Mouse (Mus musculus) midbrain, embryonic 10.5 days (tissue): ENCODE data around the gene Prr12. TPM values are rescaled to one million over a fixed set of nuclear protein-coding genes. Genes with fewer than 3 reads are reported as not detected.
A peak's percentile ranks its signal among the peaks of the same experiment; 100 is the strongest.

ENCODE experiments used
- DNase-seq: peaks from one replicate; pipeline ENCODE4 v3.0.0-alpha.2; 2017; ENCODE audit warnings: low spot score
- H3K27ac ChIP-seq: fragments of 300-500 bp; sonication (generic); replicated peaks from 2 replicates; pipeline ENCODE4 v1.5.1; 2016; ENCODE audit warnings: mild to moderate bottlenecking
- H3K27me3 ChIP-seq: fragments of 300-500 bp; sonication (generic); 2 replicates; pipeline ENCODE4 v1.6.1; 2016; ENCODE audit warnings: low read depth, mild to moderate bottlenecking; ENCODE audit not compliant: poor library complexity, severe bottlenecking
- H3K36me3 ChIP-seq: fragments of 300-500 bp; sonication (generic); 2 replicates; pipeline ENCODE4 v1.6.1; 2016; ENCODE audit warnings: mild to moderate bottlenecking, moderate library complexity
- H3K4me1 ChIP-seq: fragments of 300-500 bp; sonication (generic); 2 replicates; pipeline ENCODE4 v1.6.1; 2016
- H3K4me3 ChIP-seq: fragments of 300-500 bp; sonication (generic); 2 replicates; pipeline ENCODE4 v1.5.1; 2016; ENCODE audit warnings: mild to moderate bottlenecking, moderate library complexity
- H3K9me3 ChIP-seq: fragments of 300-500 bp; sonication (generic); replicated peaks from 2 replicates; pipeline ENCODE4 v1.6.1; 2016; ENCODE audit warnings: mild to moderate bottlenecking
- WGBS: fragments of 180-500 bp; shearing (Covaris S2); methylation state at CpG from one replicate; pipeline ENCODE4 v1.1.7; 2016; 5-methylcytosine and 5-hydroxymethylcytosine counted together
- polyA plus RNA-seq: library from polyadenylated mRNA; unstranded; fragments of >200 nt; fragmentation: Nextera tagmentation; extraction: Ambion mirVana; gene quantifications from 2 replicates; pipeline ENCODE4 v1.2.1, GENCODE M21; 2016

Gene Prr12
- polyA plus RNA-seq, 1 experiment from 2014 or later, result 11.3 TPM

DNA sequence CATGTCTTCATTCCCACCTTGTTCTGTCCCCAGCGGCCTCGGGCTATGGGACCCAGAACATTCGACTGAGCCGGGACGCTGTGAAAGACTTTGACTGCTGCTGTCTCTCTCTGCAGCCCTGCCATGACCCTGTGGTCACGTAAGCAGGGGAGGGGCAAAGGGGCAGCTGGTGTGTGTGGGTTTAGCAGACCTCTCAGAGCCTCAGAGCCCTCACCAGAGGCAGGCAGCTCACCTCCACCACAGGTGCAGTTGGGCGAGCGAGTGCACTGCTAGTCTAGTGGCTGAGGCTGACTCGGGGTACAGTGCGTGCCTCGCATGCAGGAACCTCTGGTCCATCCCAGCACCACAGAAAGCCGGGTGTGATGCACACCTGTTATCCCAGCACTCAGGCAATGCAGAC is 21.3 kb upstream of the Prr12 start:
- no peaks in the 10 kb centered on the region for H3K27me3 ChIP-seq
- no peak overlapping the region for H3K27ac ChIP-seq
- H3K9me3 ChIP-seq, result no peaks in the 10 kb centered on the region
- peaks cover 46% of the 10 kb centered on the region for H3K36me3 ChIP-seq
- DNase-seq, result no peak
- WGBS, result 93% methylated on average over 12 of the region's 12 CpGs
- H3K4me3 ChIP-seq, result no peak overlapping the region
- no peaks in the 10 kb centered on the region for H3K4me1 ChIP-seq

DNA sequence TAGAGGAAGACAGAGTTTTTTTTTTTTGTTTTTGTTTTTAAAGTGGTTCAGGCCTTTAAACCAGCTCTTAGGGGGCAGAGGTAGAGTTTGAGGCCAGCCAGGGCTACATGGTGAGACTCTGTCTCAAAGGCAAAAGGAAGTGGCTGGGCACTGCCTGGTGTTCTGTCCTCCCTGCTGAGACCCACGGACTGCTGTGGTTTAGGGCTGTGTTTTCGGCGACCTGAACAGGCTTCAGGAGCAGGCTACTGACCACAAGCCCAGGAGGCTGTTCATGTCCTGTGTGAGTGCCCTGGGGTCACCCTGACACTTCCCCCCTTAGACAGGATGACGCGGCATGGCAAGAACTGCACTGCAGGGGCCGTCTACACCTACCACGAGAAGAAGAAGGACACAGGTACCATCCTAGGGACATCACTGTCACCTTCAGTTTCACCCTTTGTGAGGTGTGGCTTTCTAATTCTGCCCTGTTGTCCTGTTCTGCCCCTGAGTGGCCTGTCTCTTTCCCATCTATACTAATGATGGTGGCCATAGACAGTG is 20.6 kb upstream of the Prr12 start:
- no peak overlapping the region for H3K4me3 ChIP-seq
- no peak overlapping the region for H3K27ac ChIP-seq
- peaks cover 46% of the 10 kb centered on the region for H3K36me3 ChIP-seq
- 90% methylated on average over 7 of the region's 7 CpGs for WGBS
- no peaks in the 10 kb centered on the region for H3K27me3 ChIP-seq
- H3K4me1 ChIP-seq, result no peaks in the 10 kb centered on the region
- no peaks in the 10 kb centered on the region for H3K9me3 ChIP-seq
- DNase-seq, result no peak

DNA sequence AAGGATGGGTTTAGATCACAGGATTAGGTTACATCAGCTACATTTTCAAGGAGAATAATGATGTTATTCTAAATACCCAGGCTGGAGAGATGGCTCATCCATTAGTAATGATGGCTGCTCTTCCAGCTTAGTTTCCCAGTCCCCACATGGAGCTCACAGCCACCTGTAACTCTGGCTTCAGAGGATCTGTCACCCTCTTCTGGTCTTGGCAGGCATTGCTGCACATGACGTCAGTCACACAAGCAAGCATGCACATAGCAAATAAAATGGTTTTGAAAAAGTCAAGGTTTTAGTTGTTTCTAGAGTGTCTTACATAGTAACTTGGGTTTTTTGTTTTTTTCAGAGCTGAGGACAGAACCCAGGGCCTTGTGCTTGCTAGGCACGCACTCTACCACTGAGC is 19.5 kb upstream of the Prr12 start:
- 73% methylated on average over 2 of the region's 2 CpGs for WGBS
- Histone ChIP-seq H3K4me1 (no peaks in the 10 kb centered on the region), H3K27ac (no peak overlapping the region), H3K9me3 (no peaks in the 10 kb centered on the region), H3K4me3 (no peak overlapping the region), H3K27me3 (no peaks in the 10 kb centered on the region), H3K36me3 (peaks cover 39% of the 10 kb centered on the region)
- no peak for DNase-seq

DNA sequence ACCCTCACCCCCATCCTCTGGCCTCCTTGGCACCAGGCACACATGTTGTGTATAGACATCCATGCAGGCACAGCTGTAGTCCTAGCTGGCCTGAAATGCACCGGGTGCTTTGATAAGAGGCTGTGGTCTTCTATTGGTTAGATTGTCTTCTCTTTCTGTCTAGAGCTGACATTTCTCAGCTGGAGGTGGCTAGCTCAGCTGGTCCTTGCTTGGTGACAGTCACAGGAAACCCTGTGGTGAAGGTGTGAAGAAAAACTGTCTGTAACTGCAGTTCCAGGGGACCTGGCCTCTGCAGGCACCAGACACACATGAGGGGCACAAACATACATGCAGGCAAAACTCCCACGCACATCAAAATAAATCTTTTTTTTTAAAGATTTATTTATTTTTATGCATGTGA is 17.0 kb upstream of the Prr12 start:
- 93% methylated on average over 2 of the region's 2 CpGs for WGBS
- Histone ChIP-seq H3K27ac (no peak overlapping the region), H3K27me3 (no peaks in the 10 kb centered on the region), H3K4me3 (no peak overlapping the region), H3K9me3 (no peaks in the 10 kb centered on the region), H3K36me3 (peaks cover 14% of the 10 kb centered on the region), H3K4me1 (no peaks in the 10 kb centered on the region)
- DNase-seq, result no peak

DNA sequence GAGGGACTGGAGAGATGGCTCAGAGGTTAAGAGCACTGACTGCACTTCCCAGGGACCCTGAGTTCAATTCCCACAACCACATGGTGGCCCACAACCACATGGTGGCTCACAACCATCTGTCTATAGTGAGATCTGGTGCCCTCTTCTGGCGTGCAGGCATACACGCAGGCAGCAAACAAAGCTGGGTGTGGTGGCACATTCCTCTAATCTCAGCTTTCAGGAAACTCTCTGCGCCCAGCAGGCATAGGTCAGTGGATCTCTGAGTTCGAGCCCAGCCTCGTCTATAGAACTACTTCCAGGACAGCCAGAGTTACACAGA is 15.3 kb upstream of the Prr12 start:
- no peaks in the 10 kb centered on the region for H3K27me3 ChIP-seq
- peak; percentile 61 for DNase-seq
- H3K27ac ChIP-seq, result 0 out of 2 replicates have a peak overlapping the region, but pooled peaks have one; percentile 6
- 34% methylated on average over 5 of the region's 5 CpGs for WGBS
- no peaks in the 10 kb centered on the region for H3K36me3 ChIP-seq
- peaks cover 11% of the 10 kb centered on the region for H3K4me1 ChIP-seq
- no peaks in the 10 kb centered on the region for H3K9me3 ChIP-seq
- no peak overlapping the region for H3K4me3 ChIP-seq

DNA sequence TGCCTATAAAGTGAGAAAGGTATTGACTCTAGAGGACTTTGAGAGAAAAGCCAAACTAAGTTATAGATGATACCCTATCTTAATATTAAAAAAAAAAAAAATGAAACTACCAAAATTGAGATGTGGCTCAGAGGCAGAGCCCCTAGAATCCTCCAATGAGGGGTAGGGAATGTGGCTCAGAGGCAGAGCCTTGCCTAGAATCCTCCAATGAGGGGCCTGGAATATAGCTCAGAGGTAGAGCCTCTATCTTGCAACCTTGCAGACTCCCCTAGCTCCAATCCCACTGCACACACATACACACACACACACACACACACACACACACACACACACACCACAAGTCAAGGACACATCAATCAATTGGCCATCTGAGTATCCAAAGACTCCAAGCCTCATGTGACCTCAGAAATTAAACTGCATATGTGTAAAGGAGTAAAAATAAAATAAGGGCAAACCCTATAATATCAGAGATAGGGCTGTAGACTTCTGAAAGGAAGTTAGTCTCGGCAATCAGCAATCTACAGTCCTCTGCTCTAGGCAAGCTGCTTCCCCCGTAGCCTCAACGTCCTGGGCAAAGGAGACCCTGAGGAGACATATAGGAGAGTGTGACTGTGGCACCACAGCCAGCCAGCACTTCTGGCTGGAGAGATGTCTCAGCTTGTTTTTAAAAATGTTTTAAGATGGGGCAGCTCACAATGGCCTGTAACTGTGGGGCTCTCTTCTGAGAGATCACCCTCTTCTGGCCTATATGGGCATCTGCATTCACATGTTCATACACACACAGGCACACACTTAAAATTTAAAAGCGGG is 14.7 kb upstream of the Prr12 start:
- Histone ChIP-seq H3K4me3 (no peak overlapping the region), H3K27ac (0 out of 2 replicates have a peak overlapping the region, but pooled peaks have one; percentile 6), H3K9me3 (no peaks in the 10 kb centered on the region), H3K27me3 (no peaks in the 10 kb centered on the region), H3K36me3 (no peaks in the 10 kb centered on the region), H3K4me1 (peaks cover 12% of the 10 kb centered on the region)
- DNase-seq, result no peak
- 77% methylated on average over 4 of the region's 4 CpGs for WGBS

DNA sequence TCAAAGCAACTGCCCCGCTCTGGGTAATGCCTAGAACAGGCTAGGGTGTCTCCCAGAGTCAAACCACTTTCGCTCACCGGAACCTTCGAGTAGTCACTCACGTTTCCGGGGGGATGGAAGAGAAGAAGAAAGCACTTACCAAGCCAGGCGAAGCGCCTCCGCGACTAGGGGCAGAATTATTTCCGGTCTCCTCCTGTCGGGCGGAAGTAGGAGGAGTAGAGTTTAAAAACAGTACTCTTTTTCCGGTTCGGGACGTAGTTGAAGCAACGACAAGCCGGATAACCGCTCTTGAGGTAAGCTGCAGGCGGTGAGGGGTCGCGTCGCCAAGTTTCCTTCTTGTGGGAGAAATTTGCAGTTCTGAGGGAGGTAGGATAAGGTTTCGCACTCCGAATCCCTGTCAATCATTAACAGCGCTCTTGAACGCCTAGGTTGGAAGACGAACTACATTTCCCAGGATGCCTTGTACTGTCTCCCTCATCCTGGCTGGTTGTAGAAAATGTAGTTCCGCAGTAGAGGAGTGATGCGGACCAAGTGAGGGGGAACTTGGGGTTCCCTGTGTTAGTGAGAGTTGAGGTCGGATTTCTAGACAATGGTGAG is 9.7 kb upstream of the Prr12 start, which contains the start of the genes Nosip and Prrg2:
Gene Nosip, plus strand, starts transcription at position 191 of the 597 bp plus-strand sequence.
Gene Prrg2, minus strand, starts transcription at position 439 of the 597 bp plus-strand sequence.
- Histone ChIP-seq H3K4me3 (peak within 1 kb of the TSS; percentile 70), H3K27ac (peak within 1 kb of the TSS; percentile 88), H3K27me3 (no peaks in the 10 kb centered on the region), H3K4me1 (peaks cover 43% of the 10 kb centered on the region), H3K36me3 (no peaks in the 10 kb centered on the region), H3K9me3 (no peaks in the 10 kb centered on the region)
- WGBS, result under 1% methylated on average over 31 of the region's 31 CpGs
- peak; percentile 96 for DNase-seq

DNA sequence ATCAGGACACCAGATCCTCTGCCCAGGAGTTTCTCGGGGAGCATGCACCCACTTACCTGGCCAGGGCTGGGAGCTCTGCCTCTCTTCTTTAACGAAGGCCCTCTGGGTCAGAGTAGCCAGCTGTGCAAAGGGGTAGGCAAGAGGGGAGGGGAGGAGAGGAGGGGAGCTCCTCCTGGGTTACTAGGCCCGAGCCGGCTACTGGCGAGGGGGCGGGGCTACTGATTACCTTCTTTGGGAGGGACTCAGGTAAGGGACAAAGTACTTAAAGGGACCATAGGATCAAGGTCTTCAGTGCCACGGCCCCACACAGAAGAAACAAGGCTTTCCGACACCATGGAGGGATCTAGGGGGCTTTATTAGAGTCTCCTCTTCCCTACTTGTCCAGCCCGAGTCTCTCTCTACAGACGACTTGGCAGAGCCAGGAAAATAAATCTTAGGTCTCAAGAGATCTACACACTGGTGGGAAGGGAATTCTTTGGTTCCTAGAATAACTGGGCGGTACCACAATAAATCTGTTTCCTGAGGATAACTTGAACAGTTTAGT is 8.9 kb upstream of the Prr12 start:
- H3K4me3 ChIP-seq, result peak overlapping the region; percentile 70
- DNase-seq, result no peak
- peaks cover 46% of the 10 kb centered on the region for H3K4me1 ChIP-seq
- no peaks in the 10 kb centered on the region for H3K36me3 ChIP-seq
- peak overlapping the region; percentile 88 for H3K27ac ChIP-seq
- no peaks in the 10 kb centered on the region for H3K27me3 ChIP-seq
- H3K9me3 ChIP-seq, result no peaks in the 10 kb centered on the region
- WGBS, result 20% methylated on average over 11 of the region's 11 CpGs

DNA sequence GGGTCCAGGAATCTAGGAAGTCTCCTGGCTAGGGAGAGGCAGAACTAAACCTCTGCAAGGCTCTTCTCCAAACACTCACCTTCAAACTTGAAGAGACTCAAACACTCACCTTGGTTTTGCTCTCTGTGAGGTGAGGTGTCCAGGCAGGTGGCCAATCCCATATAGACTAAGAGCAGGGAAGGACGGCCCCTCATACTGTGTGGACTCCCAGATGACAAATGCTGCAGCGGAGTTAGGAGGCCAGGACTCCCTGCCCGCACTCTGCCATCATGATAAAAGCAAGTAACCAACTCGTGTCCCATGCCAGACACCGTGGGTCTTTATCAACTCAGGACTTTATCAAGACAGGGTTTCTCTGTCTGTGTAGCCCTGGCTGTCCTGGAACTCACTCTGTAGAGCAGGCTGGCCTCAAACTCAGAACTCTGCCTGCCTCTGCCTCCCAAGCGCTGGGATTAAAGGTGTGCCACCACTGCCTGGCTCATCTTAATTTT is 8.0 kb upstream of the Prr12 start:
- no peaks in the 10 kb centered on the region for H3K9me3 ChIP-seq

DNA sequence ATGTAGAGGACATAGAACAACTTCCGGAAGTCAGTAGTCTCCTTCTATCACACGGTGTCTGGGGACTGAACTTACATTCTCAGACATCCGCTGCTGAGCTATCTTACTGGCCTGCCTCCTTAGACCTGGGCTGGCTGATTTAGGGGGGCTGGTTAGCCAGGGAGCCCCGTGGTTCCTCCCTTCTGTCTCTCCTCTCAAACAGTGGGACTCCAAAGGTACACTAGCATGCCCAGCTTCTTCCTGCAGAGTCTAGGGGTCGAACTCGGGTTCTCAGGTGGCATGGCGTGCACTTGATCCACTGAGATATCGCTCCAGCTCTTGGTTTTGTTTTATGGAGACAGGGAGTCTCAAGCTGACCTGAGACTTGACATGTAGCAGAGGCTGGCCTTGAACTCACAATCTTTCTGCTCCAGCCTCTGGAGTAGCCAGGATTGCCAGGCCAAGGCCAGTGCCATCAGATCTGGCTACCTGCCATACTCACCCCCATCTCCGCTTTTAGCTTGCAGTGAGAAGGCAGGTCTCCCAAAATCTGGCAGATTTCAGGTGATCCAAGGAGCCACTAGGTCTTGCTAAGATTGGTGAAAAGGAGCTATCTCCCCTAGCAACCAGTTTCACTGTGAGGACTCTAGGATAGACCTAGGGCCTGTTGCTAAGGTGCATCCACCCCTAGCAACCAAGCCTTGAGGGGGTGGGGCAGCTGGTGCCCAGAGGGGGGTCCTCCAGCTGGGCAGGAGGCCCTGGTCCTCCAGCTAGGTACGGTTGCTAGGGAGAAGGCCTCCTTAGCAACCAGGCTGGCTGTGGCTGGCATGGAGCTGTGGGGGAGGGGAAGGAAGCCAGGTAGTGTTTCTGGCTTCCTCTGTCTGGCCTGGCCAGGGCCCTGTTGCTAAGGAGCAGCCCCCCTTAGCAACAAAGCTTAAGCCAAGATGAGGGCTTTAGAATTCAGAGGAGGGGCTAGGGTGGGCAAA is 6.2 kb upstream of the Prr12 start:
- no peaks in the 10 kb centered on the region for H3K27me3 ChIP-seq
- no peak for DNase-seq
- H3K27ac ChIP-seq, result peak overlapping the region; percentile 67
- WGBS, result 73% methylated on average over 10 of the region's 10 CpGs
- no peaks in the 10 kb centered on the region for H3K9me3 ChIP-seq
- no peaks in the 10 kb centered on the region for H3K36me3 ChIP-seq
- peak overlapping the region; percentile 27 for H3K4me3 ChIP-seq
- H3K4me1 ChIP-seq, result peaks cover 55% of the 10 kb centered on the region

More for the DNA sequence above, 8.0 kb upstream of the Prr12 start:
- Histone ChIP-seq H3K4me3 (peak overlapping the region; percentile 18; the same call in 1 of the 2 replicates), H3K27ac (no peak overlapping the region), H3K27me3 (no peaks in the 10 kb centered on the region), H3K4me1 (peaks cover 47% of the 10 kb centered on the region), H3K36me3 (no peaks in the 10 kb centered on the region)
- WGBS, result 94% methylated on average over 6 of the region's 6 CpGs
- DNase-seq, result no peak

DNA sequence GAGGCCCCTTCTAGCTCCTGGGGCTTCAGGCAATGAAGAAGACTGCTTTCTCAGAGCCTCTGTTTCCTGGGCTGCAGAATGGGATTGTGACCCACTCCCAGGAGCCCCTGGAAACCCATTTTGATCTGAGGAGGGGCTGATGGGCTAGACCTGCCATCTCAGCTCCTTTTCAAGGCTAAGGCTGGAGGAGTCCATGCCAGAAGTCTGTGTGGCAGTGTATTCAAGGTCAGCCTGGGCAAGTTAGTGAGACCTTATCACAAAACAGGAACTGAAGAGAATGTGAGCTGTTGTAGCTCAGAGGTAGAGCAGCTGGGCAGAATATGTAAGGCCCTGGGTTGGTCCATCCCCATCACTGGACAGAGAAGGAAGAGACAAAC is 4.3 kb upstream of the Prr12 start:
- H3K4me1 ChIP-seq, result peaks cover 52% of the 10 kb centered on the region

More for the DNA sequence above, 4.3 kb upstream of the Prr12 start:
- no peaks in the 10 kb centered on the region for H3K36me3 ChIP-seq
- H3K27ac ChIP-seq, result no peak overlapping the region
- no peak for DNase-seq
- H3K9me3 ChIP-seq, result no peaks in the 10 kb centered on the region
- H3K4me3 ChIP-seq, result 0 out of 2 replicates have a peak overlapping the region, but pooled peaks have one; percentile 1
- no peaks in the 10 kb centered on the region for H3K27me3 ChIP-seq
